In the genomic region with DNA sequence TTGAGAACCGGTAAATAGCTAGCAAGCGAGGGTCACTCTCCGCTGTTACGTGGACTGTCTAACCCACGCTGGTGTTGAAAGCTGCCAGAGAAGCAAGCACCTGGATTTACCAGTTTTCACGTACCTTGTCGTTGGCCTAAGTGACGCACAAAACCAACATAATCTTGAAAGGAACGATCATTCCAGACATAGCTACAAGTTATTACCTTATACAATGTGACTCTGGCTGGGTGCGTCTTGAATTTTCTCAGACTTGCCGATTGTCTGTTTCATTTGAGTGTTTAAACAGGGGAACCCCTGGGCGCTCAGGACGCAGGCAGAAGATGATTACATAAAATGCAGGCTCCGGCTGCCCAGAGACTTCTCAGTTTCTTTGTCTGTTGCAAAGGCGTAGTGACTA, we compare ENCODE assay signal across 8 mouse cellular contexts. TPM values are rescaled to one million over a fixed set of nuclear protein-coding genes. Genes with fewer than 3 reads are reported as not detected.
DNase-seq lines count a peak whose midpoint lies in the region; ATAC-seq and TF ChIP-seq lines count a peak whose summit lies in the region.

No protein-coding gene starts in this region.

- peaks cover 12% of the 10 kb centered on the region; the same call in 1 of the 2 replicates for H3K36me3 ChIP-seq in intestine, embryonic 14.5 days (ENCODE audit: control insufficient read depth, insufficient read depth, low read length)

- TF ChIP-seq CTCF in cerebellum, adult 2 months (IDR thresholded peaks at IDR 0.05; ENCODE audit: borderline replicate concordance, insufficient read depth, low read depth, low read length), result no peak
- TF ChIP-seq CTCF in cortical plate, adult 2 months (IDR thresholded peaks at IDR 0.05; ENCODE audit: extremely low read depth, insufficient read depth, low read length), result no peak

- H3K27ac ChIP-seq in cerebellum, adult 2 months (ENCODE audit: insufficient read depth, low read length), result no peak overlapping the region
- H3K27ac ChIP-seq in cortical plate, adult 2 months (ENCODE audit: insufficient read depth, low read length), result no peak overlapping the region
- H3K27ac ChIP-seq in intestine, embryonic 14.5 days (ENCODE audit: low read depth), result no peak overlapping the region

- peak; percentile 24 to 30 for DNase-seq in cerebellum, adult 2 months
- DNase-seq in cerebellum, postnatal 4 days (ENCODE audit: low spot score in 2 of 2), result no peak
- peak; percentile 24 for DNase-seq in 3T3-L1 (ENCODE audit: low read depth, low spot score)
- peak; percentile 55 for DNase-seq in intestine, embryonic 14.5 days (ENCODE audit: low spot score)
- DNase-seq in lung, postnatal 10 days, result peak; percentile 9
- no peak for DNase-seq in gastrocnemius, postnatal 4 days (ENCODE audit: low spot score in 2 of 2)

- H3K4me1 ChIP-seq in cerebellum, adult 2 months (ENCODE audit: control insufficient read depth, insufficient read depth, low read length), result peaks cover 5% of the 10 kb centered on the region; the same call in 1 of the 2 replicates
- peaks cover 4% of the 10 kb centered on the region for H3K4me1 ChIP-seq in cortical plate, adult 2 months (ENCODE audit: control insufficient read depth, insufficient read depth, low read length)
- H3K4me1 ChIP-seq in intestine, embryonic 14.5 days (replicated peaks; ENCODE audit: control insufficient read depth, insufficient read depth, low read length), result peaks cover 15% of the 10 kb centered on the region

- ATAC-seq in intestine, embryonic 14.5 days (replicated peaks; ENCODE audit: low FRiP score, low TSS enrichment, low read depth), result no peak
- no peak for ATAC-seq in activated CD4-positive, CD25-positive, alpha-beta regulatory T cell, adult 4 months

- H3K4me3 ChIP-seq in cerebellum, adult 2 months (replicated peaks; ENCODE audit: insufficient read depth, low read depth, low read length), result peak overlapping the region; percentile 97
- H3K4me3 ChIP-seq in cortical plate, adult 2 months (ENCODE audit: insufficient read depth, low read length), result peak overlapping the region; percentile 72
- H3K4me3 ChIP-seq in intestine, embryonic 14.5 days (ENCODE audit: low read depth, low read length), result peak overlapping the region; percentile 70

- WGBS in cerebellum, adult 2 months, result 4% methylated on average over 15 of the region's 15 CpGs
- 4% methylated on average over 15 of the region's 15 CpGs for WGBS in intestine, embryonic 14.5 days

- H3K27me3 ChIP-seq in cerebellum, adult 2 months (ENCODE audit: control insufficient read depth, insufficient read depth, low read length), result no peaks in the 10 kb centered on the region
- H3K27me3 ChIP-seq in intestine, embryonic 14.5 days (replicated peaks; ENCODE audit: control insufficient read depth, insufficient read depth, low read length), result no peaks in the 10 kb centered on the region

- peak overlapping the region; percentile 54 for H3K9ac ChIP-seq in intestine, embryonic 14.5 days (ENCODE audit: low read length)

- no peak for TF ChIP-seq POLR2A in cerebellum, adult 2 months (IDR thresholded peaks at IDR 0.05; ENCODE audit: borderline replicate concordance, insufficient read depth, low read length)
- TF ChIP-seq POLR2A in cortical plate, adult 2 months (IDR thresholded peaks at IDR 0.05; ENCODE audit: extremely low read depth, insufficient read depth, low read length), result no peak

- peak overlapping the region; percentile 79 for H3K4me2 ChIP-seq in intestine, embryonic 14.5 days (ENCODE audit: low read length)

- H3K9me3 ChIP-seq in intestine, embryonic 14.5 days (ENCODE audit: control insufficient read depth, low read length), result no peaks in the 10 kb centered on the region

RNA-seq across cellular contexts. Expression of gene Ogfod1, which starts 0.8 kb away (rescaled TPM):
- polyA plus RNA-seq in cerebellum, adult 2 months (2012; rRNA removed), result 44.2 and 46.0 TPM in 2 replicates
- polyA plus RNA-seq in cortical plate, adult 2 months (2012; rRNA removed), result 61.4 and 65.9 TPM in 2 replicates
- polyA plus RNA-seq in intestine, embryonic 14.5 days (2014; fragmentation: Nextera tagmentation; extraction: Ambion mirVana), result 13.4 and 17.1 TPM in 2 replicates
- polyA plus RNA-seq in activated CD4-positive, CD25-positive, alpha-beta regulatory T cell, adult 4 months (2017; shearing (Covaris generic)), result 10 to 100 TPM; 16.5 to 16.6 TPM
- total RNA-seq in gastrocnemius, postnatal 4 days (2021), result 10 to 100 TPM; 19.2 to 20.2 TPM

RNA-seq across cellular contexts. Expression of gene Nudt21, which starts 1.0 kb away (rescaled TPM):
- polyA plus RNA-seq in cerebellum, adult 2 months (2012; rRNA removed), result 31.3 and 32.5 TPM in 2 replicates
- 31.1 and 32.1 TPM in 2 replicates for polyA plus RNA-seq in cortical plate, adult 2 months (2012; rRNA removed)
- polyA plus RNA-seq in intestine, embryonic 14.5 days (2014; fragmentation: Nextera tagmentation; extraction: Ambion mirVana), result 128 and 141 TPM in 2 replicates
- 100 to 1,000 TPM in 1 of 2 experiments, 10 to 100 TPM in 1; 93.4 to 113 TPM for polyA plus RNA-seq in activated CD4-positive, CD25-positive, alpha-beta regulatory T cell, adult 4 months (2017; shearing (Covaris generic))
- 10 to 100 TPM; 36.1 to 40.5 TPM for total RNA-seq in gastrocnemius, postnatal 4 days (2021)

RNA-seq across cellular contexts. Expression of gene Amfr, which starts 25.2 kb away (rescaled TPM):
- polyA plus RNA-seq in cerebellum, adult 2 months (2012; rRNA removed), result 139 and 144 TPM in 2 replicates
- 110 and 115 TPM in 2 replicates for polyA plus RNA-seq in cortical plate, adult 2 months (2012; rRNA removed)
- 42.4 and 47.8 TPM in 2 replicates for polyA plus RNA-seq in intestine, embryonic 14.5 days (2014; fragmentation: Nextera tagmentation; extraction: Ambion mirVana)
- 10 to 100 TPM; 26.2 to 26.6 TPM for polyA plus RNA-seq in activated CD4-positive, CD25-positive, alpha-beta regulatory T cell, adult 4 months (2017; shearing (Covaris generic))
- 10 to 100 TPM; 93.2 to 98.0 TPM for total RNA-seq in gastrocnemius, postnatal 4 days (2021)

Comparison
In these comparisons a context has a peak if more than half of its experiments do, and no peak if none do; other contexts are left out.
1. DNase-seq: peak in cerebellum, adult 2 months (2 of 2), 3T3-L1 (single experiment), intestine, embryonic 14.5 days (single experiment) and lung, postnatal 10 days (single experiment); none in cerebellum, postnatal 4 days (0 of 2) and gastrocnemius, postnatal 4 days (0 of 2).
2. Peak in every context shown above with its lines, with median percentiles within 50 percentile points of each other: H3K4me3 ChIP-seq.